Mouse (Mus musculus) T-cell, adult 2 months (primary cell): ENCODE results near the gene Rilpl1.

ENCODE experiments used
- DNase-seq: peaks from one replicate; pipeline ENCODE4 v3.0.0; 2022; ENCODE audit warnings: low spot score

The Rilpl1 gene

DNA sequence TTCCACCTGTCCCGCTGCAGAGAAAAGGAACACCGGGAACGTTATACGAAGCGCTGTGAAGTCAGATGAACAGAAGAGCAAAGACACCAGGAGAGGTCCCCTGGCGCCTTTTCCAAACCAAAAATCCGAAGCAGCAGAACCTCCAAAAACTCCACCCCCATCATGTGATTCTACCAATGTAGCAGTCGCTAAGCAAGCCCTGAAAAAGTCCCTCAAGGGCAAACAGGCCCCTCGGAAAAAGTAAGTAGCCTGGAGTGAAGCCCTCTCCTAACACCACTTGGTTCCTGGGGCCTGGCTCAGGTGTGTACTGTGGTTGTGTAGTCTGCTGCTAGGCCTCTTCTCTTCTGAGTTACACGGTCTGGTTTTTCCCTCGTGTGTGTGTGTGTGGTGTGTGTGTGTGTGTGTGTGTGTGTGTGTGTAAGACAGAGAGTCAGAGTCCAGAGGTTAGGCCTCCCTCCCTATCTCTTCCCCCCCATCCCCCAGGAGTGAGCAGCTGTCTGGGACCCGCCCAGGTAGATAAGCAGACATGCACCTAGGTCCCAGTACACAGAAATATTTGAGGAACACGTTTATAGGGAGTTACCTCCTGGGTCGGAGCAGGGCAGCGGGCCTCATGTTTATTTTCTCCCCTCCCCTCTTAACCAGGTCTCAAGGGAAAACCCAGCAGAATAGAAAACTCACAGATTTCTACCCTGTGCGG is 80.4 kb downstream of the Rilpl1 start:
- no peak for DNase-seq

DNA sequence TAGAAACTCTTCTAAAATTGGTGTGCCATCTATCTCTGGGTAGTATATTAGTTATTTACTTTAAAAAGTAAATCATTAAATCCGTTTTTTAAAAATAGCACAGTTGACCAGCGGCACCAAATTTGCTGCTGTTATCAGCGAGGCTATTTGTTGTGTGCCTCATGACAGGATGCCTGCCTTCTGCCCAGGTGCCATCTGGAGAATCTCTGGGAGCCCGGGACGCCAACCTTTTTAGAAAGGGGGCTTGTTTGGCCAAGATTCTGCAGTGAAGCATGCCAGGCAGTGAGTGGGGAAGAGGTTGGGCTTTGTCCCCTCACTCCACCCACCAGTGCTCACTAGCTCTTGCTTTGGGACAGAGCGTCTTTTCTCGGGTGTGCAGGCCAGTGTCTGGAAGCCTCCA is 81.1 kb downstream of the Rilpl1 start:
- no peak for DNase-seq

DNA sequence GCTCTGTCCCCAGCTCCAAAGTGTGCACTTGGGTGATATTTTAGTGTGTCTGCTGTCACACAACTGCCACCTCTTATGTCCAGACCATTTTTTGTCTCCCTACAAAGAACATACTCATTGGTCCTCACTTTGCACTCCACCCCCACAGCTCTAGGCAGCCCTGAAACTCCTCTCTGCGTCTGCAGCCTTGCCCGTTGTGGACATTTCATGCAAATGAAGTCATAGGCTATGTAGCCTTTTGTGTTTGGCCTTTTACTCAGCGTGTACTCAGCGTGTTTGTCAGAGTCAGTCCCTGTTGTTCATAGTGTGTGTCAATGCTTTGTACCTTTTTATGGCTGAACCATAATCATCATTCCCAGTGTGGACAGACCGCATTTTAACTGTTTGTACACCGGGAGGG is 81.7 kb downstream of the Rilpl1 start:
- no peak for DNase-seq

DNA sequence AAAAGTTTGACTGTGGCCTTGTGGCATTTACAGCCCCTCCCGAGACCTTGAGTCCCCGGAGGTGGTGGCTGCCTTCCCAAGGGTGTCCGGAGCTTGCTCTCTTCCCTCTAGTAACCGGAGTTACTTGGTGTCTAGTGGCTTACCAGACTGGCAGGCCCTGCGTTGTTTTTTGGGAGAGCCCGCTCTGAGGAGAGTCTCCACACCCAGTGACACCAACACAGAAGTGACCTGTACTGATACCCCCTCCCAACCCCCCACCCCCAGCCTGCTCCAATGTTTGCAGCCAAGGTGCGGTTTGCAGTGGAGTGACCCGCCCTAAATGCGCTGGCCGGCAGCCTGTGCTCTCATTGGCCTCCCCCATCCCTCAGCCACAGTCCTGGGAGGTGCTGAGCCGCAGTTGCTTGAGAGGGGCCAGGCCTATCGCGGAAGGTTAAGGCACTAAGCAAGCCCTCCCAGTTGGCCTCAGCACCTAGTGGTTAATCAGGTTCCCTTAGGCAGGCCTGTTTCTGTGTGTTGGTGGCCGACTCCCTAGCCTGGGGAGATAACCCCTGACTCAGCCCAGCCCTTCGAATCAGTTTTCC is 84.8 kb downstream of the Rilpl1 start:
- DNase-seq: no peak

DNA sequence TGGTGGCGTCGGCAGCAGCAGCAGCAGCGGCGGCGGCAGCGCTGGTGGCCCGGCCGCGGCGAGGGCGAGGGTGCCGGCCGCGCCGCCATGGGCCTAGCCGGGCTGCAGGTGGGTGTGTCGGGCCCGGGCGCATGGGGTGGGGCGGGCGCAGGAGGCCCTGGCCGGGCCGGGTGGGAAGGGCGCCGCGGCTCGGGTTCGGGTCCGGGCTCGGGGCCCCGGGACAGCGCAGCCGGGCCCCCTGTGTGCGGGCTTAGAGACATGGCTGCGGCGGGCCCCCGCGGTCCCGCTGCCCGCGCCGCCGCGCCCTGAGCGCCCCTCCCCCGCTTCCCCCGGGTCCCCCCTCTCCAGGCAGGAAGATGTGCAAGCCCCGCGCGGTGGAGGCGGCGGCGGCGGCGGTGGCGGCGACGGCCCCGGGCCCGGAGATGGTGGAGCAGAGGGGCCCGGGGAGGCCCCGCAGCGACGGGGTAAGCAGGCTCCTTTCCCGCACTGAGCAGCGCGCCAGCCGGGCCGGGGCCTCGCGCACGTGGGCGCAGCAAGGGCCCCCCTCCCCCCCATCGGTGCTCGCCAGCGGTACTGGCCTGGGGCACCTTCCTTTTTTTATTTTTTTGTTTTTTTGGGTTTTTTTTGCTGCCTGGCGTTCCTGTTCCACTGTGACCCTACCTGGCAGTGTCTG is 85.4 kb downstream of the Rilpl1 start:
- peak; percentile 38 for DNase-seq

GRCm38 (mm10) chr5:124444661-124445561 is 86.3 kb downstream of the Rilpl1 start:
- peak; percentile 62 for DNase-seq

DNA sequence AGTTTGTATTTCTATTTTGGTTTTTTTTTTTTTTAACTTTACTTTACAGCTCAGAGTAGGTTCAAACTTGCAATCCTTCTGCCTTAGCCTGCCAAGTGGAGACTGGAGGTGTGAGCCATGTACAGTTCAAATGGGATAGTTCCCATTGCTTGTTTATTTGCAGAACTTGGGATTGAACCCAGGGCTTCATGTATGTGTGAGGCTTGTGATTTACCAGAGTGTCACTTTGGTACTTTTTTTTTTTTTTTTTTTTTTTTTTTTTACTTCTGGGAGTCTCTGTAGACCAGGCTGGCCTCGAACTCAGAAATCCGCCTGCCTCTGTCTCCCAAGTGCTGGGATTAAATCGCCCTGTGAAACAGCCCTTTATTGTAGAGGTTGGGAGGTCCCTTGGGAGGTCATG is 87.0 kb downstream of the Rilpl1 start:
- no peak for DNase-seq
